Mouse (Mus musculus): ENCODE measurements around the gene Ttll11. TPM values are rescaled to one million over a fixed set of nuclear protein-coding genes. Genes with fewer than 3 reads are reported as not detected.

The Ttll11 gene
- total RNA-seq, 2 experiments from 2014 or later: 2.9 to 4.0 TPM

GRCm38 (mm10) chr2:35972259-35973001, 7.3 kb downstream of the Ttll11 start:
- DNase-seq (ENCODE audit: low spot score in 2 of 2): no peak

DNA sequence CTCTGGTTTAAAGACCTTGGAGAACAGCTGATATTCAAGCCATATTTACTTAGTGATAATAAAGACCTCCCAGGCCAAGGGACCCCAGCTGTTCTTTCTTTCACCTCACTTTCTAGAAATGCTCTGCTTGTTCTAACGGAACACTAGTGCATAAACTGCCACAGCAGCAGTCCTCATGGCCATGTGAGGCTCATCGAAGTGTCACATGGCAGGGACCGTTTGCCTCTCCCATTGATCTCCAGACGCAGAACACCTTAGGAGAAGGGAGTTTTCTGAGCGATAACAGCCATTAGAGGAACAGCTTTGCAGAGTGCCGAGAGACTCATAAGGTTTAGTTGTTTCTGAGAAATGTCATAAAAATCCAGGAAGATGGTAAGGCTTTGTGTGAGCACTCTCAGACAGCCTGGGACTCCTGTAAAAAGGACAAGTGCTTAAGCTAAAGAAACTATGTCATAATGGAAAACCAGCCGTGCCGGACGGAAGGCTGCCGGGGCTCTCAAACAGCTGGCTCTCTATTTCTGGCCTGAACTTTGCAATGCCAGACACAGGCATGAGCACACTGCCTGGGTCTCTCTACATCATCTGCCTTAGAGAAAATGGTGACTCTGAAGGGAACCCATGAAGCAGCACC, 13.7 kb downstream of the Ttll11 start:
- no peak for DNase-seq (ENCODE audit: low spot score in 2 of 2)

DNA sequence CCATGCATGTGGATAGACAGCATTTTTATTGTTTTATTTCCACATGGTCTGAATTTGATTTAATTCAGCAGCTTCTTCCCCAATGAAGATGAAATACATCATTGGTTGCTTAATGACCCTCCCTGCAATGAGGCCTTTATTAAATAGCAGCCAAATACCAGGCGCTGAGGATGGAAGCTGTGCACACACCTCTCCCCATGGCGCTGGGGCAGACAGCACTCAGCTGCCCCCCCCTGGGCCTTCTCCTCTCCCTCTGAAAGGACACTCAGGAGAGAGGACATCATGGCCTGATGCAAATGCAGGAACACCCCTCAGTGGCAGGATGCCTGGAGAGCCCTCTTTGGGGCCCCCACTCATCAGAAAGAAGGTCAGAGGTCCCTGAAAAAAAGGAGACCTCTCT, 16.4 kb downstream of the Ttll11 start:
- no peak for DNase-seq (ENCODE audit: low spot score in 2 of 2)

- no peak for DNase-seq (ENCODE audit: low spot score in 2 of 2)
Measured at GRCm38 (mm10) chr2:35961593-35962127, 18.1 kb downstream of the Ttll11 start.

DNA sequence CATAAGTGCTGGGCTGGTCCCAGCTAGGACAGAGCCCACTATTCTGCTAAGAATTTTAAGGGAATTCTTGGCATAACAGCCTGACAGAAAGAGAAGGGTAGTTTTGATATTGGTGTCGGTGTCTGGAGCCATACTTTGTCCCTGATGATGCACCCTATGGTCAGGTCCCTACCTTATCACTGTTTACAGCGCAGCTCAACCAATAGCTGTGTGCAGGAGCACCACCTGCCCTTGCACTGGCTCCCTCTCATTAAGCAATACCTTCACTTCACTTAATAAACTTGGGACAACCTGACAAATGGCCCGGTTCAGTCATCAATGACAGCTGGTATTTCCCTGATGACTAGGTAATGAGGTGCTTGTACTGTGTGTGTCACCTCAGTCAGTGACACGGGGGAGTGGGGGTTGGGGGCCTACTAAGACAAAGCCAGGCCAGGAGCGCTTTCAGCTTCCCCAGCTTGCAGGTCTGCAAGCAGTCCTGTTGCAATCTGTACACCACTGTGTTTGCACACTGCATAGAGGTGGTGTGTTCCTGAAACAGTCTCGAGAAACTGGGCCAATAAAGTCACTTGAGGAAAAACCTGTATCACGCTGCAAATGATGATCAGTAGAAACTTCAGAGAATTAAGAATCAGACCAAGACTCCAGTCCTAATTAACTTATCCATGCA, 22.1 kb downstream of the Ttll11 start:
- no peak for DNase-seq (ENCODE audit: low spot score in 2 of 2)

- DNase-seq (ENCODE audit: low spot score in 2 of 2): no peak
Measured at GRCm38 (mm10) chr2:35955211-35955610, 24.5 kb downstream of the Ttll11 start.

- DNase-seq (ENCODE audit: low spot score in 2 of 2): no peak
Measured at GRCm38 (mm10) chr2:35952187-35952958, 27.3 kb downstream of the Ttll11 start.

- DNase-seq (ENCODE audit: low spot score in 2 of 2): no peak
Measured at GRCm38 (mm10) chr2:35944896-35945295, 34.8 kb downstream of the Ttll11 start.

DNA sequence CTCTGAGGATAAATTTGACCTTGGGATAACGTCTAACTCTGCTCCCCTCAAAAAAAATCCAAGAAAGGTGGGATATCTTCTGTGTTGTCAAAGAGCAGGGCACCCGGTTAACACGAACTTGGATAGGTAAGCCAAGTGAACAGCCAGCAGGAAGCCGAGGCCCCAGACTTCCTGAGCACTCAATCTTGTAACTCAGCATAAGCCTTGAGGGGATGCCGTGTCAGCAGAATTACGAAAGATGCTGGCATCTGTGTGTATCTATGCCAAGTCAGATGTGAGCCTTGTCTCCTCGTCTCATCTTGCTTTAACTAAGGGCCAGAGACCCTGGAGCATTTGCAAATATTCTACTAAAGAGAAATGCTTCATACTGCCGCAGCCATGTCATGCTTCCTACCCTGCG, 36.8 kb downstream of the Ttll11 start:
- DNase-seq (ENCODE audit: low spot score in 2 of 2): no peak

DNA sequence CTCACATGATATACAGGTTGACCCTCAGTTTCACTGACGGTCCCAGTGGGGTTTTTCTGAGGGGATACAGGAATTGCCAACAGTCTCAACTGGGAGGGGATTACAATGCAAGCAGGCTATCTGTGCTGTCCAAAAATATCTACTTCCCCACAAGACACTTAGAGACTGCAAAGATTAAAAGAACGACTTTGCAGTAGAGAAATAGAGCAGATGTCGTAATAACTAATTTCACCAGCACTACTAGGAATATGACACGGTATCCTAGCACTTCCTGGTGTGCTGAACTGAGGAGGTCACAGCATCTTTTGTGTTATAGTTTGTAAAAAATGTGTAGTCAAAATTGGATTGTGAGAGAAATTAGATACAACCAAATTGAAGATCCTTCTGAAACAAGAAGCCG, 44.7 kb downstream of the Ttll11 start:
- DNase-seq (ENCODE audit: low spot score in 2 of 2): no peak

DNA sequence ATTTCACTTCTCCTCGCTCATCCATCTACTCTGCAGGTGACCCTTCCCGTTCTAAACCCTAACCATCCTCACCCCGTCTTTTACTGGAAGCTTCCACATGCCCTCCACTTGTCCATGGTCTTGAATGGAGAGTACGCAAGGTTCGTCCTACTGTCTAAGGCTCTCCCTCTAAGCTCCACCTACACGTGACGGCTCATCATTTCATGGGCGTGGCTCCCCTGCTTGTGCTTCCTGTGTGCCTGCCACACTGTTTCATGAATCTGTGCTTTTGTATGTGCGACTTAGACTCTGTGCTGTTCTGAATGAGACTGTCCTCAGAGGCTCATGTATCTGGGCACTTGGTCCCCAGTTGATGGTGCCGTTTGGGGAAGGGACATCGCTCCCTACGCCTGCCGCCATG, 46.6 kb downstream of the Ttll11 start:
- no peak for DNase-seq (ENCODE audit: low spot score in 2 of 2)

DNA sequence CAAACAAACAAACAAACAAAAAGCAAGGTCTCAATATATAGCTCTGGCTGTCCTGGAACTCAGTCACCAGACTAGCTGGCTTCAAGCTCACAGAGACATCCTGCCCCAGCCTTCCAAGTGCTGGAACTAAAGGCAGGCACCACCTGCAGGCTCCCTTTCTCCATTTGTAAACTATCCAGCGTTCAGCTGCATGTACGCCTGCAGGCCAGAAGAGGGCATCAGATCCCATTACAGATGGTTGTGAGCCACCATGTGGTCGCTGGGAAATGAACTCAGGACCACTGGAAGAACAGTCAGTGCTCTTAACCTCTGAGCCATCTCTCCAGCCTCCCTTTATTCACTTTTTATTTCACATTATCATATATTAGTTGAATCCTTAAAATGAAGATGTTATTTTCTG, 48.1 kb downstream of the Ttll11 start:
- no peak for DNase-seq (ENCODE audit: low spot score in 2 of 2)

- DNase-seq (ENCODE audit: low spot score in 2 of 2): peak; percentile 47 to 70
Measured at GRCm38 (mm10) chr2:35930498-35931149, 49.1 kb downstream of the Ttll11 start.

GRCm38 (mm10) chr2:35928133-35928532, 51.6 kb downstream of the Ttll11 start:
- no peak for DNase-seq (ENCODE audit: low spot score in 2 of 2)

- DNase-seq (ENCODE audit: low spot score in 2 of 2): no peak
Measured at GRCm38 (mm10) chr2:35924947-35925346, 54.8 kb downstream of the Ttll11 start.

GRCm38 (mm10) chr2:35922956-35923355, 56.8 kb downstream of the Ttll11 start:
- no peak for DNase-seq (ENCODE audit: low spot score in 2 of 2)

DNA sequence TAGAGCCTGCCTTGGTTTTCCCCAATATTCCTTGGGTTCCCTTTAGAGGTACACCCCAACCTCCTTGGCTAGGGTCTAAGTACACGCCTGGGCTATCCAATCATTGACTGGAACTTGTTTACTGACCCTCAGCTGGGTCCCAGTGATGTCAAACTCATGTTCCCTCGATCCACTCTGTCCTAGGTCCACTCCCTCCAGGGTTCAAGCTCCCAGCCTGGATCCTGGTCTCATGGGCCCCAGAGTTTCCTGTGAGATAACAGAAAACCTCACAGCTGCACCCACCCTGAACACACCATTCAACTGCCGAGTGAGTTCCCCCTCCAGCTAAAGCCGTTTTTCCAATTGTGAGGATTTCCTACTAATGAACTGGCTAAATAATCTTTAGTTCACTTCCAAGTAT, 67.6 kb downstream of the Ttll11 start:
- DNase-seq (ENCODE audit: low spot score in 2 of 2): no peak

DNA sequence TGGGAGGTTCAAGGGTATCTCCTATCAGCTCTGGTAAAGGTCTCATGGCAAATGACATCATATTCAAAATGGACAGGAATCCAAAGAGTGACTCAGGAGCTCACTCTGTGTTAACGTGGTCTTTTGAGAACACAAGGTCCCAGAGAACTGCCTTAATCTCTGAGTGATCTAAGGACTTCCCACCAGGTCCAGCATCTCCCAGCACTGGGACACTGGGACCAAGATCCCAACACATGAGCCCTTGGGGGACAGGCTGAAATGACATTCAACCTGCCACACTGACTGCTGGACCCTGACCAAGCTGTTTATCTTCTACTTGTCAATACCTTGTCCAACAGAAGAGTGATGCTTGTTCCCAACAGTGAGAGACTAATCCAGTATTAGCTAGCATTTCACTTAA, 68.0 kb downstream of the Ttll11 start:
- no peak for DNase-seq (ENCODE audit: low spot score in 2 of 2)

DNA sequence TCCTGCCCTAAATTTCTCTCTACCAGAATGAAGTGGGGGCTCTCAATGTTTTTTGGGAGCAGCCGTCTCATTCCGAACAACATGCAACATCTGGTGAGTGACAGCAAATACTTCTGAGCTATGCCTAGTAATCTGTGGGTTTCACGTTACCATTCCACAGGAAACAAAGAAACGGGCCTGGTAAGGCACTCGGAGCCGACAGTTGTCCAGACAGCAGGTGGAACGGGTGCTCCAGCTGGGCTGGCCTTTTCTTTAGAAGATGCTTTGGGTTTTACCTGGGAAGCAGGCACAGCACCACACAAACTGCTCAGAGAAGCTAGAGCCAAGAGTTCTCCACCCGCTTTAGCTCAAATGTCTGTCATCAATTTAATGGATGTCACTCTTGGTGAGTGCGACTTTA, 69.0 kb downstream of the Ttll11 start:
- DNase-seq (ENCODE audit: low spot score in 2 of 2): no peak

DNA sequence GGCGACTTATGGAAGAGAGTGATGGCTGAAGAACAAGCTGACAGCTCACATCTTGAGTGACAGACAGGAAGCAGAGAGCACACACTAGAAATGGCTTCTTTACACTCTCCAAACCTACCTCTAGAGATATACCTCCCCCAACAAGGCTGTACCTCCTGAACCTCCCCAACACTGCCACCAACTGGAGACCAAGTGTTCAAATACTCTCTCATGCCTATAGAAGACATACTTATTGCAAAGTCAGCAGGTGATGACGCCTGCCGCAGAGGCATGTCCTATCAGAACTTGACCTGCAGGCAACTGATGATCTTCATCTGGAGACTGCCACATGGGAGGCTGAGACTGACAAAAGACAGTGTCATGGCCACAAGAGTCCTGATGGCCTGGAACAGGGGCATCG, 70.4 kb downstream of the Ttll11 start:
- DNase-seq (ENCODE audit: low spot score in 2 of 2): no peak

- no peak for DNase-seq (ENCODE audit: low spot score in 2 of 2)
Measured at GRCm38 (mm10) chr2:35907578-35907977, 72.1 kb downstream of the Ttll11 start.

All from adrenal gland, postnatal 4 days (tissue).